Mouse (Mus musculus): ENCODE measurements around the gene Mbnl2. TPM values are rescaled to one million over a fixed set of nuclear protein-coding genes. Genes with fewer than 3 reads are reported as not detected.

Gene Mbnl2
- total and polyA plus RNA-seq, 3 experiments, result 5.6 to 8.6 TPM; not detected in 1

DNA sequence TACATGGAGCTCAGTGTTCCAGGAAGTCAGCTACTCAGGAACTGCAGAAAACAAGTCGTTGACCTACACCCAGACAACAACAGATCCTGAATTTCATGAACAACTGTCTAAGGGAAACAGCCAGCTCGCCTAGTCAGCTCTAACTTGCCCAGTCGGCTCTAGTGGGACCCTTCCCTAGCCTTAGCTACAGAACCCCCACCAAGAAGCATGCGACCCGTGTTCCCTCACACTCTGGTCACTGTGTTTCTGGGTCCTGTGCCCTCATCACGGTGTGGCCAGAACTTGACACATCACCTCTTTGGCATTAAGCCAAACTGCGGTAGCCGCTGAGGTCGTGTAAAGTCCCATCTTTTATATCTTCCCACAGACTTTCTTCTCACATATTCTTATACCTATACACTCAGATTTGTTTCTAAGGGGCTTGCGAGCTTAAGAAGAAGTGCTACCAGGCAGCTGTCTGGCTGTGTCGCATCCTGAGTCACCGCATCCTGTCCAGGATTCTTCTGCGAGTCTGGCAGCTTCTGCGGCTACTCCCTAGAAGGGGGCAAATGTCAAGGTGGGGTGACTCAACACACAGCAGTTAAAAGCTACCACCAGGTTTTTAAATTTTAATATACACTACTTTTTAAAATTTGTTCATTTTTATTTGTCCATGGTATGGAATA lies 193.8 kb downstream of the Mbnl2 start:
- Histone ChIP-seq H3K4me1 (ENCODE audit: control insufficient read depth in 1 of 2, insufficient read depth in 2 of 2, low read length in 2 of 2) (no peaks in the 10 kb centered on the region), H3K4me3 (ENCODE audit: control insufficient read depth in 1 of 2, insufficient read depth in 1 of 2, low read depth in 2 of 2, low read length in 2 of 2) (no peak overlapping the region), H3K9ac (ENCODE audit: control insufficient read depth, low read depth, low read length, poor library complexity, severe bottlenecking) (no peak overlapping the region), H3K9me3 (replicated peaks; ENCODE audit: insufficient read depth, low read length) (no peaks in the 10 kb centered on the region), H3K27me3 (ENCODE audit: control insufficient read depth in 1 of 2, insufficient read depth in 2 of 2, low read length in 2 of 2) (no peaks in the 10 kb centered on the region), H3K79me2 (ENCODE audit: control insufficient read depth, insufficient read depth, low read length, poor library complexity) (no peaks in the 10 kb centered on the region), H3K27ac (ENCODE audit: control insufficient read depth, low read depth, low read length) (no peak overlapping the region), H3K36me3 (ENCODE audit: control insufficient read depth in 1 of 2, insufficient read depth in 2 of 2, low read length in 2 of 2) (no peaks in the 10 kb centered on the region)
- no peak for TF ChIP-seq EP300 (IDR thresholded peaks at IDR 0.05; ENCODE audit: low read depth in 1 of 2, low read length in 2 of 2)
- TF ChIP-seq MYC (IDR thresholded peaks at IDR 0.05; ENCODE audit: low read depth, low read length), result no peak
- no peak for TF ChIP-seq USF1 (IDR thresholded peaks at IDR 0.05; ENCODE audit: low read depth, low read length)
- TF ChIP-seq E2F4 (IDR thresholded peaks at IDR 0.05; ENCODE audit: borderline replicate concordance, low read depth, low read length), result no peak
- TF ChIP-seq MAX (IDR thresholded peaks at IDR 0.05; ENCODE audit: low read length), result no peak
- no peak for TF ChIP-seq ELF1 (IDR thresholded peaks at IDR 0.05; ENCODE audit: low read depth, low read length)
- no peak for TF ChIP-seq POLR2AphosphoS2 (IDR thresholded peaks at IDR 0.05; ENCODE audit: low read length)
- no peak for TF ChIP-seq ZMIZ1 (IDR thresholded peaks at IDR 0.05; ENCODE audit: low read depth, low read length)
- no peak for TF ChIP-seq MAFK (IDR thresholded peaks at IDR 0.05; ENCODE audit: borderline replicate concordance, low read depth, low read length)
- no peak for TF ChIP-seq JUND (IDR thresholded peaks at IDR 0.05; ENCODE audit: low read depth, low read length)
- TF ChIP-seq NELFE (IDR thresholded peaks at IDR 0.05; ENCODE audit: low read depth, low read length), result no peak
- no peak for TF ChIP-seq TBP (IDR thresholded peaks at IDR 0.05; ENCODE audit: low read depth, low read length)
- no peak for TF ChIP-seq CTCF (IDR thresholded peaks at IDR 0.05 in 2 of 3, conservative IDR thresholded peaks at IDR 0.05 in 1 of 3; ENCODE audit: control insufficient read depth in 1 of 3, insufficient read depth in 1 of 3, low read depth in 2 of 3, low read length in 3 of 3, poor library complexity in 1 of 3, severe bottlenecking in 1 of 3)
- no peak for TF ChIP-seq MXI1 (IDR thresholded peaks at IDR 0.05; ENCODE audit: low read depth, low read length)
- TF ChIP-seq UBTF (IDR thresholded peaks at IDR 0.05; ENCODE audit: borderline replicate concordance, insufficient read depth, low read depth, low read length), result no peak
- TF ChIP-seq KAT2A (conservative IDR thresholded peaks at IDR 0.05; ENCODE audit: low read depth, low read length), result no peak
- TF ChIP-seq RCOR1 (IDR thresholded peaks at IDR 0.05; ENCODE audit: low read depth, low read length), result no peak
- TF ChIP-seq SMC3 (IDR thresholded peaks at IDR 0.05; ENCODE audit: low read depth, low read length), result no peak
- TF ChIP-seq MAZ (IDR thresholded peaks at IDR 0.05; ENCODE audit: low read depth, low read length), result no peak
- TF ChIP-seq NRF1 (IDR thresholded peaks at IDR 0.05; ENCODE audit: insufficient read depth, low read depth, low read length, poor library complexity, severe bottlenecking), result no peak
- no peak for DNase-seq (ENCODE audit: low read depth, low spot score)

DNA sequence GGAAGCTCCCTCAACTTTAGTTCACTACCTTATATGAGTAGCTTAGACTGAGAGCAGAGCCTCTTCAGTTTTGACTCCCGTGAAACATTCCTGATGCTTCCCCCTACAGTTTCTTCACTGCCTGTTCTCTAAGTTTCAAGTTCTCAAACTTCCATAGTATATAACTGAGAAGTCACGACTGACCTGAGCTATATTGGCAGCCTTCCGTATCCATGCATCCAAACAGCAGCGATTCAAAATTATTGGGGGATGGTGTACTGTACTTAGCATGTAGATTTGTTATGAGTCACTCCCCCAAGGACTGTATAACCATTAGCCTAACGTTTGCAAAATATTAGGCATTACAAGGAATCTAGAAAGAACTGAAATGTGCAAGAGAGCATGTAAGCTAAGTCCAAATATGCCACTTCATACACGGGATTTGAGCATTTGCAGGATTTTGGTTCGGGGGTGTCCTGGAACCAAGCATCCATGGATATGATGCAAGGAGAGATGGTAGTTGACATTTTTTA lies 200.8 kb downstream of the Mbnl2 start:
- no peak for TF ChIP-seq TAL1 (IDR thresholded peaks at IDR 0.05; ENCODE audit: low read length)
- no peak for TF ChIP-seq NELFE (IDR thresholded peaks at IDR 0.05; ENCODE audit: low read depth, low read length)
- TF ChIP-seq RAD21 (IDR thresholded peaks at IDR 0.05; ENCODE audit: low read depth, low read length), result no peak
- no peak for TF ChIP-seq GATA1 (IDR thresholded peaks at IDR 0.05; ENCODE audit: low read depth, low read length)
- TF ChIP-seq MAZ (IDR thresholded peaks at IDR 0.05; ENCODE audit: low read depth, low read length), result no peak
- no peak for TF ChIP-seq RCOR1 (IDR thresholded peaks at IDR 0.05; ENCODE audit: low read depth, low read length)
- TF ChIP-seq POLR2A (IDR thresholded peaks at IDR 0.05; ENCODE audit: control insufficient read depth in 1 of 2, insufficient read depth in 1 of 2, low read depth in 1 of 2, low read length in 2 of 2, poor library complexity in 1 of 2), result no peak
- TF ChIP-seq MAFK (IDR thresholded peaks at IDR 0.05; ENCODE audit: borderline replicate concordance, low read depth, low read length), result no peak
- no peak for TF ChIP-seq CHD2 (IDR thresholded peaks at IDR 0.05; ENCODE audit: low read length)
- TF ChIP-seq E2F4 (IDR thresholded peaks at IDR 0.05; ENCODE audit: borderline replicate concordance, low read depth, low read length), result no peak
- no peak for TF ChIP-seq HCFC1 (IDR thresholded peaks at IDR 0.05; ENCODE audit: low read depth, low read length)
- TF ChIP-seq KAT2A (conservative IDR thresholded peaks at IDR 0.05; ENCODE audit: low read depth, low read length), result no peak
- Histone ChIP-seq H3K4me3 (ENCODE audit: control insufficient read depth in 1 of 2, insufficient read depth in 1 of 2, low read depth in 2 of 2, low read length in 2 of 2) (no peak overlapping the region), H3K9ac (ENCODE audit: control insufficient read depth, low read depth, low read length, poor library complexity, severe bottlenecking) (no peak overlapping the region), H3K27me3 (ENCODE audit: control insufficient read depth in 1 of 2, insufficient read depth in 2 of 2, low read length in 2 of 2) (no peaks in the 10 kb centered on the region), H3K9me3 (replicated peaks; ENCODE audit: insufficient read depth, low read length) (no peaks in the 10 kb centered on the region), H3K27ac (ENCODE audit: control insufficient read depth, low read depth, low read length) (no peak overlapping the region), H3K36me3 (ENCODE audit: control insufficient read depth in 1 of 2, insufficient read depth in 2 of 2, low read length in 2 of 2) (no peaks in the 10 kb centered on the region; a peak in 1 of 4 replicates), H3K4me1 (ENCODE audit: control insufficient read depth in 1 of 2, insufficient read depth in 2 of 2, low read length in 2 of 2) (no peaks in the 10 kb centered on the region; a peak in 1 of 4 replicates), H3K79me2 (ENCODE audit: control insufficient read depth, insufficient read depth, low read length, poor library complexity) (peaks cover 3% of the 10 kb centered on the region)
- DNase-seq (ENCODE audit: low read depth, low spot score), result peak; percentile 8

Data from MEL (cell line).